Mouse (Mus musculus): ENCODE measurements around the gene Rgs14. TPM values are rescaled to one million over a fixed set of nuclear protein-coding genes. Genes with fewer than 3 reads are reported as not detected.

Rgs14 gene
- total and polyA plus RNA-seq, 3 experiments, result 0.23 to 1.9 (median 0.73) TPM

- H3K36me3 ChIP-seq (ENCODE audit: control insufficient read depth, insufficient read depth, low read length), result no peaks in the 10 kb centered on the region
- WGBS, result 35% methylated on average over 4 of the region's 4 CpGs
- TF ChIP-seq EP300 (IDR thresholded peaks at IDR 0.05; ENCODE audit: insufficient read depth, low read depth, low read length) (no peak), CTCF (IDR thresholded peaks at IDR 0.05) (no peak), POLR2A (IDR thresholded peaks at IDR 0.05; ENCODE audit: insufficient read depth, low read depth, low read length) (no peak)
- no peak overlapping the region for H3K27ac ChIP-seq
- H3K4me1 ChIP-seq (ENCODE audit: control insufficient read depth, insufficient read depth, low read length), result peaks cover 2% of the 10 kb centered on the region
- intact Hi-C loops (cut with DNase I), result loop anchor here (10.0 kb wide), 1 partner anchor 222 kb away; the partner anchor contains the start of genes Uimc1 and Zfp346
- H3K27me3 ChIP-seq (ENCODE audit: control insufficient read depth, insufficient read depth, low read length), result no peaks in the 10 kb centered on the region
- no peaks in the 10 kb centered on the region for H3K79me2 ChIP-seq (replicated peaks; ENCODE audit: control insufficient read depth, insufficient read depth, low read length)
- no peak overlapping the region for H3K9ac ChIP-seq (ENCODE audit: low read depth, low read length)
- no peak for DNase-seq
- H3K4me3 ChIP-seq, result no peak overlapping the region
These were observed 42.4 kb upstream of the Rgs14 start for GRCm38 (mm10) chr13:55327169-55327568.

GRCm38 (mm10) chr13:55327633-55328032 is 41.9 kb upstream of the Rgs14 start:
- WGBS, result 29% methylated on average over 8 of the region's 8 CpGs
- DNase-seq, result peak; percentile 78 to 85
- no peak overlapping the region for H3K9ac ChIP-seq (ENCODE audit: low read depth, low read length)
- H3K27me3 ChIP-seq (ENCODE audit: control insufficient read depth, insufficient read depth, low read length), result no peaks in the 10 kb centered on the region
- H3K4me3 ChIP-seq, result no peak overlapping the region
- no peak overlapping the region for H3K27ac ChIP-seq
- TF ChIP-seq POLR2A (IDR thresholded peaks at IDR 0.05; ENCODE audit: insufficient read depth, low read depth, low read length) (no peak), EP300 (IDR thresholded peaks at IDR 0.05; ENCODE audit: insufficient read depth, low read depth, low read length) (0 out of 2 replicates have a peak, but pooled peaks have one; percentile 49), CTCF (IDR thresholded peaks at IDR 0.05) (peak; percentile 85)
- H3K36me3 ChIP-seq (ENCODE audit: control insufficient read depth, insufficient read depth, low read length), result no peaks in the 10 kb centered on the region
- H3K4me1 ChIP-seq (ENCODE audit: control insufficient read depth, insufficient read depth, low read length), result peaks cover 2% of the 10 kb centered on the region
- intact Hi-C loops (cut with DNase I), result loop anchor here (2.0 to 10.0 kb wide), 2 partner anchors 35 to 223 kb away; partner anchors contain the start of genes Lman2, Uimc1 and Zfp346
- no peaks in the 10 kb centered on the region for H3K79me2 ChIP-seq (replicated peaks; ENCODE audit: control insufficient read depth, insufficient read depth, low read length)

DNA sequence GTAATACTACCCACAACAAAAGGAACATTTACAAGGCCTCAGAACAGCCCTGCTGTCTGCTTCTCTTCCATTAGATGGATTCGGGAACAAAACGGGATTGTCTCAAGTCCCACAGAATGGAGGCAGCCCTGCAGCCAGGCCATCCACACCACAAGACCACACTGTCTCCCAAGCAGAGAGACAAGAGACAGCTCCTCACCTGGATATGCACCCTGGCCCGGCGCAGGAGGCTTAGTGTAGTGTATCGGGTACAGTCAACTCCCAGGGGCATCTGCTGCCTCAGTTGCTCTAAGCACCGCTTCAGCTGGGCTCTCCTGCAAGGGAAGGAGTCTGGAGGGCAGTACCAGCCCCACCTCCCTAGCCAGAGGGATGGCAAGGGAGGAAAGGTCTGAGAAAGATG is 41.4 kb upstream of the Rgs14 start:
- intact Hi-C loops (cut with DNase I), result loop anchor here (2.0 to 10.0 kb wide), 2 partner anchors 35 to 223 kb away; partner anchors contain the start of genes Lman2, Uimc1 and Zfp346
- Histone ChIP-seq H3K36me3 (ENCODE audit: control insufficient read depth, insufficient read depth, low read length) (no peaks in the 10 kb centered on the region), H3K27ac (no peak overlapping the region), H3K4me3 (no peak overlapping the region), H3K27me3 (ENCODE audit: control insufficient read depth, insufficient read depth, low read length) (no peaks in the 10 kb centered on the region), H3K9ac (ENCODE audit: low read depth, low read length) (no peak overlapping the region), H3K4me1 (ENCODE audit: control insufficient read depth, insufficient read depth, low read length) (peaks cover 2% of the 10 kb centered on the region; the same call in 1 of the 2 replicates), H3K79me2 (replicated peaks; ENCODE audit: control insufficient read depth, insufficient read depth, low read length) (no peaks in the 10 kb centered on the region)
- DNase-seq, result no peak
- 84% methylated on average over 6 of the region's 6 CpGs for WGBS
- no peak for TF ChIP-seq EP300 (IDR thresholded peaks at IDR 0.05; ENCODE audit: insufficient read depth, low read depth, low read length)
- no peak for TF ChIP-seq POLR2A (IDR thresholded peaks at IDR 0.05; ENCODE audit: insufficient read depth, low read depth, low read length)
- TF ChIP-seq CTCF (IDR thresholded peaks at IDR 0.05), result no peak

DNA sequence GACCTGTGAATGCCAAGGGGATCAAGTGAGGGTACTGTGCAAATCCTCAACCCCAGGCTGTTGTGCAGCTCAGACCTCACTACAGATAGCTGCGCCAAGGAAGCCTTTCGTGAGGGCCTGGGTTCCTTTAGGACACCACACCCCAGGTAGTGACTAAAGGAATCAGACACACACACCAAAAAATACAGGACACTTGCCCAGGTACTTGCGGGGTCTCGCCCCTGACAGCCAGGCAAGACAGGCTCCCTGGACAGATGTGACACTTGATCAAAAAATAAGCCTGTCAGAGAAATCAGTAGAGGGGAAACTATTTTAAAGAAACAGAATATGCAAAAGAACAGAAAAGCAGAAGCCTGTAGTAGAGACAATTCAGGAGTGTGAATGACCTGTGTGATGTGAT is 40.9 kb upstream of the Rgs14 start:
- 84% methylated on average over 4 of the region's 4 CpGs for WGBS
- no peaks in the 10 kb centered on the region for H3K36me3 ChIP-seq (ENCODE audit: control insufficient read depth, insufficient read depth, low read length)
- intact Hi-C loops (cut with DNase I), result loop anchor here (2.0 to 10.0 kb wide), 2 partner anchors 34 to 224 kb away; partner anchors contain the start of genes Lman2, Uimc1 and Zfp346
- DNase-seq, result no peak
- TF ChIP-seq POLR2A (IDR thresholded peaks at IDR 0.05; ENCODE audit: insufficient read depth, low read depth, low read length), result no peak
- TF ChIP-seq EP300 (IDR thresholded peaks at IDR 0.05; ENCODE audit: insufficient read depth, low read depth, low read length), result no peak
- no peak overlapping the region for H3K9ac ChIP-seq (ENCODE audit: low read depth, low read length)
- no peaks in the 10 kb centered on the region for H3K79me2 ChIP-seq (replicated peaks; ENCODE audit: control insufficient read depth, insufficient read depth, low read length)
- no peak overlapping the region for H3K4me3 ChIP-seq
- no peaks in the 10 kb centered on the region for H3K27me3 ChIP-seq (ENCODE audit: control insufficient read depth, insufficient read depth, low read length)
- peaks cover 2% of the 10 kb centered on the region; the same call in 1 of the 2 replicates for H3K4me1 ChIP-seq (ENCODE audit: control insufficient read depth, insufficient read depth, low read length)
- H3K27ac ChIP-seq, result no peak overlapping the region

- Histone ChIP-seq H3K9ac (ENCODE audit: low read depth, low read length) (peak overlapping the region; percentile 32; the same call in 1 of the 2 replicates), H3K27ac (no peak overlapping the region), H3K4me3 (peak overlapping the region; percentile 60), H3K36me3 (ENCODE audit: control insufficient read depth, insufficient read depth, low read length) (no peaks in the 10 kb centered on the region), H3K4me1 (ENCODE audit: control insufficient read depth, insufficient read depth, low read length) (peaks cover 2% of the 10 kb centered on the region; the same call in 1 of the 2 replicates), H3K79me2 (replicated peaks; ENCODE audit: control insufficient read depth, insufficient read depth, low read length) (no peaks in the 10 kb centered on the region), H3K27me3 (ENCODE audit: control insufficient read depth, insufficient read depth, low read length) (no peaks in the 10 kb centered on the region)
- intact Hi-C loops (cut with DNase I), result loop anchor here (2.0 to 10.0 kb wide), 2 partner anchors 34 to 224 kb away; partner anchors contain the start of genes Lman2, Uimc1 and Zfp346
- no peak for TF ChIP-seq EP300 (IDR thresholded peaks at IDR 0.05; ENCODE audit: insufficient read depth, low read depth, low read length)
- no peak for TF ChIP-seq POLR2A (IDR thresholded peaks at IDR 0.05; ENCODE audit: insufficient read depth, low read depth, low read length)
- TF ChIP-seq CTCF (IDR thresholded peaks at IDR 0.05), result no peak
- peak in 1 of 2 experiments; percentile 47 for DNase-seq
- WGBS, result 2% methylated on average over 29 of the region's 29 CpGs
These were observed 40.3 kb upstream of the Rgs14 start for GRCm38 (mm10) chr13:55329109-55329682.

Data from heart, adult 2 months (tissue).